Mouse (Mus musculus): Measurements from ENCODE around the gene Zfp92. TPM values are rescaled to one million over a fixed set of nuclear protein-coding genes. Genes with fewer than 3 reads are reported as not detected.
A peak's percentile ranks its signal among the peaks of the same experiment; 100 is the strongest.
"Not testable (repeated sequence)": the region's sequence is repeated elsewhere in the genome, so short reads cannot be mapped to it uniquely, and the experiment has no call there.

The Zfp92 gene
- total RNA-seq (2022) = 1 to 10 TPM; 1.5 to 4.3 (median 2.1) TPM

GRCm38 (mm10) chrX:73410880-73411517, at the start of gene Zfp92:
TSS of gene Zfp92 (plus strand) at chrX:73411096.
- DNase-seq (ENCODE audit: low spot score in 2 of 2) = peak in 1 of 2 experiments; percentile 11

- DNase-seq (ENCODE audit: low spot score in 2 of 2) = no peak
These were observed 47.6 kb upstream of the Zfp92 start for GRCm38 (mm10) chrX:73363291-73363690.

DNA sequence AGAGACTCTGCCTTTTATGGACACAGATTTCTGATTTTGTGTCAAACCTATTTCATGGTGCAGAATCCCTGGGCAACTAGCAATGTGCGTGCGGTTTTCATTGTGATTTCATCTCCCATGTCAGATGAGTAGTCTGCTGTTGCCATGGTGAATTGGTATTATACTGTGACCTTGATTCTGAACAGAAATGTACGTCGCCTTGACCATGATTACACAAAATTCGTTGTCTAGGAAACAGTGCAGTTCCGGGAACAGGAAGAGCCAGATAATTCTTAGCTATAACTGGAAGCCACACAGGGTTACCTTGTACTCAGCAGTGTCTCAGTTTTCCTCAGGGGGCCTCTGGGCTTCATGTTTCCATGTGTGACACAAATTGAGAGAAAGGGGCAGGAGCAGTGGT, 26.5 kb upstream of the Zfp92 start:
- DNase-seq (ENCODE audit: low spot score in 2 of 2) = peak in 1 of 2 experiments; percentile 3

- no peak for DNase-seq (ENCODE audit: low spot score in 2 of 2)
These were observed 26.0 kb upstream of the Zfp92 start for GRCm38 (mm10) chrX:73384924-73385323.

- no peak for DNase-seq (ENCODE audit: low spot score in 2 of 2)
These were observed 19.4 kb upstream of the Zfp92 start for GRCm38 (mm10) chrX:73391481-73391880.

- no peak for DNase-seq (ENCODE audit: low spot score in 2 of 2)
These were observed 14.4 kb upstream of the Zfp92 start for GRCm38 (mm10) chrX:73396446-73396845.

- DNase-seq (ENCODE audit: low spot score in 2 of 2) = not testable (repeated sequence)
These were observed 12.3 kb upstream of the Zfp92 start, which contains the start of gene Gm18336 for GRCm38 (mm10) chrX:73398636-73399035. TSS of gene Gm18336 (minus strand) at chrX:73398736.

- DNase-seq (ENCODE audit: low spot score in 2 of 2) = no peak
These were observed 9.9 kb upstream of the Zfp92 start for GRCm38 (mm10) chrX:73400951-73401350.

DNA sequence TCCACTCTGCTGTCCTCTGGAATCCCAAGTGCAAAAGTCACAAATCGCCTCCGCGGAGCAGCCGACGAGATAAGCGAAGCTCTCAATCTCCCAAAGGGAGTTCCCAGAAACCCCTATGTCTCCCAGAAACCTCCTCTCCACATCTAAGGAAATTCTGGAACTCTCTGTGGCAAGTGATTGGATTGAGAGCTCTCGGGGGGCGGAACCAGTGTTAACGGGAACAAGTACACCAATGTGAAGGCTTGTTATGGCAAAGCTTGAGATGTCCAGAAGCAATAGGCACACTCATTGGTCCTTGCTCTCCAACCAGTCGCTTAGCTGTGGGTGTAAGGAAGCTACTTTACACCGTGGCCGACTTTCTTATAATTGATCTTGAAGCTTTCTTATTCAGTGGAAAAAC, 9.3 kb upstream of the Zfp92 start:
- DNase-seq (ENCODE audit: low spot score in 2 of 2) = no peak

- no peak for DNase-seq (ENCODE audit: low spot score in 2 of 2)
These were observed 1.9 kb downstream of the Zfp92 start for GRCm38 (mm10) chrX:73412767-73413166.

DNA sequence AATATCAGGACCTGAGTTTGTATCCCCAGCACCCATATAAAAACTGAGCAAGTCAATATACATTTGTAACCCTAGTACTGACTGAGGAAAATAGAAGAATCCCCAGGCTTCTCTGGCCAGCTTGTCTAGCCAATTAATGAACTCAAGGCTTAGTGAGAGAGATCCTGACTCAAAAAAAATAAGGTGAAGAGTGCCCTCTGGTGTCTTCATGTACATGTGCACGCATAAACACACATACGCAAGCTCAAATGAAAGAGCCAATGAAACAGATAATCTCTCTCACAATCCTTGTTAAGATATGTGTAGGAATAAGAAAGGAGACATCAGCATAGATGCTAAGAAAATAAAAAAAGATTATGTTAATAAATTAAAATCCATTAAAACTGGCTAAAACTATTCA, 19.1 kb downstream of the Zfp92 start:
- no peak for DNase-seq (ENCODE audit: low spot score in 2 of 2)

- DNase-seq (ENCODE audit: low spot score in 2 of 2) = no peak
These were observed 22.0 kb downstream of the Zfp92 start for GRCm38 (mm10) chrX:73432850-73433249.

- DNase-seq (ENCODE audit: low spot score in 2 of 2) = no peak
These were observed 24.4 kb downstream of the Zfp92 start, which contains the start of gene Trex2 for GRCm38 (mm10) chrX:73435252-73435651. TSS of gene Trex2 (minus strand) at chrX:73435344.

DNA sequence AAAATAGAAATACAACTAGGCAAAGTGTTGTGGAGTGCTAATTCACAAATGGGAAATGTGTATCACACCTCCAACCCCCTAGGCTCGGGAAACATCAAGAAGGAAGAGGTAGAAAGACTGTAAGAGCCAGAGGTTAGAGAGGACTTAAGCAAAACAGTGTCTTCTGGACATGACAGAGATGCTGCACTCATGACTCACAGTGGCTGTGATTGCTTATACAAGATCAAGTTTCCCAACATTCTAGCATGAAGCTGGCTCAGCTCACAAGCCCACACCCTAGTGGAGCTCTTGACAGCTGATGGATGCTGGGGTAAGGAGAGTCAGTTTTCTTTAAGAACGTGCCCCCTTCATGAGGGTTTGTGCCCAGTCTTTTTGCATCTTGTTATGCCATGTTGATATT, 30.5 kb downstream of the Zfp92 start:
- DNase-seq (ENCODE audit: low spot score in 2 of 2) = no peak

DNA sequence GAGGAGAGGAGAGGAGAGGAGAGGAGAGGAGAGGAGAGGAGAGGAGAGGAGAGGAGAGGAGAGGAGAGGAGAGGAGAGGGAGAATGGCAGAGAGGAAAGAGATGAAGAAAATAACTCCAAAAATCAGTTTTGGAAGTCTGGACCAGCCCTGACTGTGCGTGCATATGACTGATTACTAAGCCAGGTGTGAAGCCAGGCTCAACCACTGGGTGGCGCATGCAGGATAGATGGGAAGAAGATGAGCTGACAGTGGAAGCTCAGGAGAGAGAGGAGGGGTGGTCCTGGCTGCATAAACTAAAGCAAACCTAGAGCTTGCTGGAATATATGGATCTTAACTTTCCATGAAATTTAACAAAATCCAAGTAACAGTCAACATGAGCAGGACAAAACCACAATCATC, 41.1 kb downstream of the Zfp92 start:
- peak in 1 of 2 experiments; percentile 58 for DNase-seq (ENCODE audit: low spot score in 2 of 2)

- peak; percentile 89 to 92 for DNase-seq (ENCODE audit: low spot score in 2 of 2)
These were observed 48.0 kb downstream of the Zfp92 start, which contains the start of gene Haus7 for GRCm38 (mm10) chrX:73458877-73459392. TSS of gene Haus7 (minus strand) at chrX:73459044.

DNA sequence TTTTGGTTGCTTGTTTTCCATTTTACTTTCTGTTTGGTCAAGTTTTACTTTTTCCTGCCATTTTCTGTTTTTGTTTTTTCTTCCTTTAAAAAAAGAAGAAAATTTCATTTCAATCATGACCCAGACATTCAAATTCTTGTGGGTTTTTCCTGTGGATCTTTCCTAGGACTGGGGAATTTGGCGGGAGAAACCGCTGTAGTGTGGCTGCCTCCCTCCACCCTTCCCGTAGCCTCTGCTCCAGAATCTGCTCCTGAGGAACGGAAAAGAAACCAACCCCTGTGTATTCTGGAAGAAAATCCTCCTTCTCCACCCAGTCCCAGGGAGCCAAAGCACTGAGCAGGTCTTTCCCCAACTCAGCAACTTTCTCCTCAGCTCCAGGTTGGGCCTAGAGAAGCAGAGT, 49.9 kb downstream of the Zfp92 start:
- no peak for DNase-seq (ENCODE audit: low spot score in 2 of 2)

DNA sequence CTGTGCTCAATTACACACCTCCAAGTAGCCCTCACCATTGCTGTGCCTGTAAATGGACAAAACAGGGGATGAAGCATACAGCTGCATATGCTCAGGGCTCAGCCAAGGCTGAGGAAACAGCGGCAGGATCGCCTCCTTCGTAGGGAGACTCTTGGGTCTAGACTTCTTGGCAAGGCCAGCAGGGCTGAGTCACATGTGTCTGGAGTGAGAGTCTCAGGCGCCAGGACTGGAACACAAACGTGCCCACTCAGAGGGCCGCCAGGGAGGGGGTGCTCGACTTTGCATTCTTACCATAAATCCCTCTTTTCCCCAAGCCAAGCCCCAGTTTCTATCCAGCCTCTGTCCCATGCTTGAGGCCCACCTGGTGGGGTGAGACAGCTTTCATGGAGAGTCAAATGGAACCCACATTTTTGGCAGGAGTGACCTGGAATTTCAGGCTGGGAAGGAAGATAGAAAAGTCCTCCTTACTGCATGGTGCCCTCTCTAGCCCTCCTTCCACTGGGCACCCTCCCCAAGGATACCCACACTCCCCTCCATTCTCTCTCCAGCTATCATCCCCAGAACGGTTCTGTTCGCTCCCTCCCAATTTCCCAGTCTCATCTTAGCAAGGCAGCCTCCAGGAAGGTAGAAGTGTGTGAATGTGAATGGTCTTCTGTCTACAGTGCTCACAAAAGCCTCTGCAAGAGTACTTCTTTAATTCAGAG, 54.7 kb downstream of the Zfp92 start:
- DNase-seq (ENCODE audit: low spot score in 2 of 2) = no peak

DNA sequence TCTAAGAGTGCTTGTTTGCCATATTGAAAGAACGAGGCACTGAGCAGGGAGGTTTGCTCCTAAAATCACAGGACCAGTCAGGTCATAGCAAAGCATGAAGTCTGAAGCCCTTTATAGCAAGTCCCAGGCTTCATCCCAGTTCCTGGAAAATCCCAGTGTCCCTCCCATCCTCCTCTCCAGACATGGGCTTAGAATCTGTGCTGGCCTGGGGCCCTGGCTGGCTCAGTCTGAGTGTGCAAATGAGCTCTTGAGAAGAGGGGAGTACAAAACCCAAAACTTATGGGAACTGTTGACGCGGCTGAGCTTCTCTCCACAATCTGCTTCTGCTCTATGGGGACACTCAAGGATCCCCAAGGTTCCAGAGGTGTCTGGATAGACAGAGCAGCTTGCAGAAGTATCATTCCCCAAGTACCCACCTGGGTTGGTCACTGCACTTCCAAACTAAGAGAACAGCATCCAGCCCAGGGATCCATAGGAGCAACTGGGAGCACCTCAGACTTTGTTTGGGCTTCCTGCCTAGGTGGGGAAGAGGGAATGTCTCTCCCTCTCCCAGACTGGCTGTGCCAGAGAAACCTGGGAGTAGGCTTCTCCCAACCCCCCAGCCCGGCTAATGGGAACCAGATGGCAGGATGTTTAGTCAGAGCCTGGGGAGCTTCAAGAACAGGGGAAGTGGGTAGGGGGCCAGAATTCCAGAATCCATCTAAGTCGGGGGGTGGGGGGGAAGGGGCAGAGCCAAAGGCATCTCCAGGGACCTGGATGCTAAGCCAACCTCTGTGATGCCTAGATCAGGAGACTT, 56.7 kb downstream of the Zfp92 start:
- no peak for DNase-seq (ENCODE audit: low spot score in 2 of 2)

GRCm38 (mm10) chrX:73468330-73468729, 57.4 kb downstream of the Zfp92 start:
- DNase-seq (ENCODE audit: low spot score in 2 of 2) = no peak

DNA sequence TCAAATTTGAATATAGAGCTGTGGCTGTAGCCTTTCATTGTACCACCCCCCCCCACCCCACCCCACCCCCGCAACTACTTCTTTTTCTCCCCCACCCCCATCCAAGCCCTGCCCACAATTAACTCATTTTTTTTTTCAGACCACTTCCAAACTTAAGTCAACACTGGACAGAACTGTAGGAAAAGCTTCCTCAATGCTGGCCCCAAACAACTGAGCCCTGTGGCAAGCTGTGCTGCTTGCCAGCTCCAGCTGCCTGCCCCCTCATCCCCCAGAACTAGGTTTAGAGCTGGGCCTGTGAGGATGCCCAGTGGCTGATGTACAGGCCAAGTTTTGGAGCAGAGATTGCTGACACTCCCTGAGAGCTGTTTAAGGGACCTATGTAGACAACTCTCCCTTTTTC, 57.9 kb downstream of the Zfp92 start:
- DNase-seq (ENCODE audit: low spot score in 2 of 2) = no peak

GRCm38 (mm10) chrX:73471764-73472163, 60.9 kb downstream of the Zfp92 start:
- DNase-seq (ENCODE audit: low spot score in 2 of 2) = no peak
